ENCODE assay signal across 8 mouse cellular contexts in genomic region chr7:82864260-82864990, GRCm38 (mm10). TPM values are rescaled to one million over a fixed set of nuclear protein-coding genes. Genes with fewer than 3 reads are reported as not detected.
A peak's percentile ranks its signal among the peaks of the same experiment; 100 is the strongest.
DNase-seq lines count a peak whose midpoint lies in the region; ATAC-seq lines count a peak whose summit lies in the region.

No protein-coding gene starts in this region.

- peak overlapping the region; percentile 94; the same call in 1 of the 2 replicates for H3K4me3 ChIP-seq in heart, embryonic 10.5 days
- peak overlapping the region; percentile 91 for H3K4me3 ChIP-seq in forebrain, embryonic 16.5 days (replicated peaks; ENCODE audit: low read length)
- no peak overlapping the region for H3K4me3 ChIP-seq in macrophage (ENCODE audit: inconsistent target)

- peaks cover 10% of the 10 kb centered on the region for H3K4me1 ChIP-seq in heart, embryonic 10.5 days
- H3K4me1 ChIP-seq in forebrain, embryonic 16.5 days (replicated peaks; ENCODE audit: control insufficient read depth, insufficient read depth, low read length): peaks cover 17% of the 10 kb centered on the region

- peak overlapping the region; percentile 82 for H3K9ac ChIP-seq in forebrain, embryonic 16.5 days (replicated peaks; ENCODE audit: low read depth, low read length)

- peak; percentile 35 for DNase-seq in heart, embryonic 10.5 days (ENCODE audit: low spot score)
- no peak for DNase-seq in heart, postnatal 36 days
- peak; percentile 1 for DNase-seq in T-cell, adult 2 months (ENCODE audit: low spot score)
- DNase-seq in right cerebral cortex, postnatal 25 days: no peak
- no peak for DNase-seq in gastrocnemius, postnatal 25 days
- DNase-seq in gastrocnemius, postnatal 10 days: no peak

- peak overlapping the region; percentile 96 for H3K4me2 ChIP-seq in forebrain, embryonic 16.5 days (ENCODE audit: low read length)

- intact Hi-C loops in heart, postnatal 36 days (cut with DNase I): loop anchor here (10.0 kb wide), 2 partner anchors 770 to 950 kb away; partner anchors contain the start of gene Stard5

- H3K36me3 ChIP-seq in heart, embryonic 10.5 days: peaks cover 6% of the 10 kb centered on the region
- peaks cover 4% of the 10 kb centered on the region for H3K36me3 ChIP-seq in forebrain, embryonic 16.5 days (ENCODE audit: control insufficient read depth, insufficient read depth)
- no peaks in the 10 kb centered on the region for H3K36me3 ChIP-seq in macrophage (ENCODE audit: inconsistent target)

- H3K9me3 ChIP-seq in heart, embryonic 10.5 days: no peaks in the 10 kb centered on the region
- H3K9me3 ChIP-seq in forebrain, embryonic 16.5 days (ENCODE audit: control insufficient read depth, low read length): no peaks in the 10 kb centered on the region

- no peaks in the 10 kb centered on the region for H3K27me3 ChIP-seq in heart, embryonic 10.5 days (ENCODE audit: insufficient read depth, poor library complexity, severe bottlenecking)
- H3K27me3 ChIP-seq in forebrain, embryonic 16.5 days (replicated peaks; ENCODE audit: control insufficient read depth, insufficient read depth, low read length): no peaks in the 10 kb centered on the region

- peaks cover 17% of the 10 kb centered on the region; the same call in 1 of the 2 replicates for H3K79me2 ChIP-seq in macrophage (ENCODE audit: inconsistent target)

- no peak for ATAC-seq in forebrain, embryonic 16.5 days

- 63% methylated on average over 8 of the region's 8 CpGs for WGBS in heart, embryonic 10.5 days
- 15% methylated on average over 8 of the region's 8 CpGs for WGBS in forebrain, embryonic 16.5 days
- whole genome bisulfite sequencing in macrophage (ENCODE audit: missing documents): 92% methylated on average over 8 of the region's 8 CpGs

- peak overlapping the region; percentile 99; the same call in 1 of the 2 replicates for H3K27ac ChIP-seq in heart, embryonic 10.5 days
- peak overlapping the region; percentile 100 for H3K27ac ChIP-seq in forebrain, embryonic 16.5 days (ENCODE audit: low read length)
- H3K27ac ChIP-seq in macrophage: 0 out of 2 replicates have a peak overlapping the region, but pooled peaks have one; percentile 86

RNA-seq across cellular contexts. Expression of gene Mex3b, which starts 2.7 kb away (rescaled TPM):
- 7.3 and 14.8 TPM in 2 replicates for polyA plus RNA-seq in heart, embryonic 10.5 days (2016; fragmentation: Nextera tagmentation; extraction: Ambion mirVana)
- total RNA-seq in heart, postnatal 36 days (2021): 1 to 10 TPM; 1.9 to 2.2 TPM
- polyA plus RNA-seq in forebrain, embryonic 16.5 days (2015; fragmentation: Nextera tagmentation; extraction: Ambion mirVana): 41.7 and 52.7 TPM in 2 replicates
- total RNA-seq in macrophage (2018; cell fraction: chromatin; rRNA removed): 10 to 100 TPM in 3 of 26 experiments, 1 to 10 TPM in 23; 1.9 to 14.3 (median 5.6) TPM
- 10 to 100 TPM in 12 of 26 experiments, 1 to 10 TPM in 14; 3.3 to 29.9 (median 8.6) TPM for total RNA-seq in macrophage (2018; cell fraction: cytosol; rRNA removed)
- total RNA-seq in macrophage (2018; cell fraction: nucleus; rRNA removed): 10 to 100 TPM in 12 of 26 experiments, 1 to 10 TPM in 14; 5.2 to 34.2 (median 9.1) TPM
- polyA plus RNA-seq in macrophage (2018): 4.9 to 19.3 TPM (median 6.0 TPM) in 3 replicates
- total RNA-seq in gastrocnemius, postnatal 25 days (2021): 1 to 10 TPM in 1 of 2 experiments, under 1 TPM in 1; 0.80 to 1.1 TPM
- 1 to 10 TPM; 6.2 to 9.7 TPM for total RNA-seq in gastrocnemius, postnatal 10 days (2021)

Comparison
In these comparisons a context has a peak if more than half of its experiments do, and no peak if none do; other contexts are left out.
1. DNase-seq: peak in heart, embryonic 10.5 days (single experiment) and T-cell, adult 2 months (single experiment); none in heart, postnatal 36 days (0 of 2), right cerebral cortex, postnatal 25 days (single experiment), gastrocnemius, postnatal 25 days (single experiment) and gastrocnemius, postnatal 10 days (single experiment).
2. Peak in every context shown above with its lines, with median percentiles within 50 percentile points of each other: H3K27ac ChIP-seq.